Mouse (Mus musculus) MEL (cell line): ENCODE data around the gene Nkx2-3. TPM values are rescaled to one million over a fixed set of nuclear protein-coding genes. Genes with fewer than 3 reads are reported as not detected.

ENCODE experiments used
- DNase-seq: peaks from one replicate; pipeline ENCODE4 v3.0.0; 2011; ENCODE audit warnings: low read depth, low spot score
- H3K27ac ChIP-seq: 2 replicates; pipeline ENCODE4 v1.5.1; 2012; ENCODE audit warnings: low read depth, mild to moderate bottlenecking, control low read depth, low read length, moderate library complexity; ENCODE audit not compliant: control insufficient read depth
- H3K27me3 ChIP-seq, 2 experiments: fragments of 150-350 bp in 1 of 2; sonication (generic) in 1 of 2; 2 replicates each; pipeline ENCODE4 v1.6.1; 2012; ENCODE audit warnings: low read length in 2 of 2, mild to moderate bottlenecking in 2 of 2, improper control_type of control experiment in 1 of 2, moderate library complexity in 1 of 2; ENCODE audit not compliant: insufficient read depth in 2 of 2, control insufficient read depth in 1 of 2
- H3K36me3 ChIP-seq, 2 experiments: 2 replicates each; pipeline ENCODE4 v1.6.1; 2012 to 2014; ENCODE audit warnings: low read length in 2 of 2, improper control_type of control experiment in 1 of 2, inconsistent platforms in 1 of 2, mild to moderate bottlenecking in 1 of 2; ENCODE audit not compliant: insufficient read depth in 2 of 2, control insufficient read depth in 1 of 2
- H3K4me1 ChIP-seq, 2 experiments: fragments of 150-350 bp in 1 of 2; sonication (generic) in 1 of 2; 2 replicates each; pipeline ENCODE4 v1.6.1; 2012; ENCODE audit warnings: low read length in 2 of 2, improper control_type of control experiment in 1 of 2, mild to moderate bottlenecking in 1 of 2; ENCODE audit not compliant: insufficient read depth in 2 of 2, control insufficient read depth in 1 of 2
- H3K4me3 ChIP-seq, 2 experiments: fragments of 150-350 bp in 1 of 2; sonication (generic) in 1 of 2; 2 replicates each; pipeline ENCODE4 v1.5.1; 2012; ENCODE audit warnings: low read depth in 2 of 2, low read length in 2 of 2, mild to moderate bottlenecking in 2 of 2, moderate library complexity in 2 of 2, control low read depth in 1 of 2, improper control_type of control experiment in 1 of 2; ENCODE audit not compliant: control insufficient read depth in 1 of 2, insufficient read depth in 1 of 2
- H3K79me2 ChIP-seq: 2 replicates; pipeline ENCODE4 v1.6.1; 2012; ENCODE audit warnings: mild to moderate bottlenecking, low read length, moderate library complexity; ENCODE audit not compliant: control insufficient read depth, poor library complexity, insufficient read depth
- H3K9ac ChIP-seq: 2 replicates; pipeline ENCODE4 v1.6.1; 2012; ENCODE audit warnings: low read depth, mild to moderate bottlenecking, control low read depth, low read length, moderate library complexity; ENCODE audit not compliant: control insufficient read depth, poor library complexity, severe bottlenecking
- H3K9me3 ChIP-seq: fragments of 150-350 bp; sonication (generic); replicated peaks from 2 replicates; pipeline ENCODE4 v1.6.1; 2012; ENCODE audit warnings: mild to moderate bottlenecking, low read length, improper control_type of control experiment, moderate library complexity; ENCODE audit not compliant: insufficient read depth
- BHLHE40 ChIP-seq: IDR thresholded peaks from 2 replicates; pipeline ENCODE4 v1.6.1; 2012; ENCODE audit warnings: low read depth, mild to moderate bottlenecking, inconsistent platforms, low read length, improper control_type of control experiment, borderline replicate concordance
- CTCF ChIP-seq, 3 experiments: IDR thresholded peaks in 2 of 3; conservative IDR thresholded peaks in 1 of 3; 2 replicates each; pipeline ENCODE4 v1.5.1; 2011 to 2012; ENCODE audit warnings: low read length in 3 of 3, low read depth in 2 of 3, mild to moderate bottlenecking in 2 of 3, improper control_type of control experiment in 1 of 3, inconsistent platforms in 1 of 3, mixed read lengths in 1 of 3, moderate library complexity in 1 of 3; ENCODE audit not compliant: control insufficient read depth in 1 of 3, insufficient read depth in 1 of 3, poor library complexity in 1 of 3, severe bottlenecking in 1 of 3
- E2F4 ChIP-seq: IDR thresholded peaks from 2 replicates; pipeline ENCODE4 v1.6.1; 2011; ENCODE audit warnings: low read depth, low read length, improper control_type of control experiment, borderline replicate concordance
- EP300 ChIP-seq, 2 experiments: IDR thresholded peaks; 2 replicates each; pipeline ENCODE4 v1.6.1; 2011; ENCODE audit warnings: improper control_type of control experiment in 2 of 2, low read length in 2 of 2, low read depth in 1 of 2, mild to moderate bottlenecking in 1 of 2
- GATA1 ChIP-seq: IDR thresholded peaks from 2 replicates; pipeline ENCODE4 v1.6.1; 2011; ENCODE audit warnings: low read depth, low read length, improper control_type of control experiment
- HCFC1 ChIP-seq: IDR thresholded peaks from 2 replicates; pipeline ENCODE4 v1.6.1; 2012; ENCODE audit warnings: low read depth, mild to moderate bottlenecking, inconsistent platforms, low read length, improper control_type of control experiment, moderate library complexity
- KAT2A ChIP-seq: conservative IDR thresholded peaks from 2 replicates; pipeline ENCODE4 v1.6.1; 2012; ENCODE audit warnings: low read depth, low read length, improper control_type of control experiment, inconsistent platforms
- MAZ ChIP-seq: IDR thresholded peaks from 2 replicates; pipeline ENCODE4 v1.6.1; 2012; ENCODE audit warnings: low read depth, mild to moderate bottlenecking, inconsistent platforms, low read length, improper control_type of control experiment
- MYC ChIP-seq: IDR thresholded peaks from 2 replicates; pipeline ENCODE4 v1.6.1; 2011; ENCODE audit warnings: low read depth, mild to moderate bottlenecking, low read length, improper control_type of control experiment, moderate library complexity
- POLR2AphosphoS2 ChIP-seq: IDR thresholded peaks from 2 replicates; pipeline ENCODE4 v1.6.1; 2011; ENCODE audit warnings: low read length, improper control_type of control experiment
- RCOR1 ChIP-seq: IDR thresholded peaks from 2 replicates; pipeline ENCODE4 v1.6.1; 2012; ENCODE audit warnings: low read depth, mild to moderate bottlenecking, inconsistent platforms, low read length, improper control_type of control experiment
- SIN3A ChIP-seq: IDR thresholded peaks from 2 replicates; pipeline ENCODE4 v1.6.1; 2012; ENCODE audit warnings: low read length, improper control_type of control experiment, inconsistent platforms
- SMC3 ChIP-seq: IDR thresholded peaks from 2 replicates; pipeline ENCODE4 v1.6.1; 2011; ENCODE audit warnings: low read depth, low read length, improper control_type of control experiment
- TAL1 ChIP-seq: IDR thresholded peaks from 2 replicates; pipeline ENCODE4 v1.6.1; 2012; ENCODE audit warnings: mild to moderate bottlenecking, inconsistent platforms, low read length, moderate library complexity, mixed read lengths
- TCF12 ChIP-seq: IDR thresholded peaks from 2 replicates; pipeline ENCODE4 v1.6.1; 2014; ENCODE audit warnings: low read depth, mild to moderate bottlenecking, inconsistent platforms, low read length, improper control_type of control experiment, moderate library complexity
- USF2 ChIP-seq, 2 experiments: IDR thresholded peaks; 2 replicates each; pipeline ENCODE4 v1.6.1; 2011 to 2012; ENCODE audit warnings: improper control_type of control experiment in 2 of 2, low read length in 2 of 2, borderline replicate concordance in 1 of 2, inconsistent platforms in 1 of 2, low read depth in 1 of 2, mild to moderate bottlenecking in 1 of 2; ENCODE audit not compliant: insufficient read depth in 1 of 2
- ZC3H11A ChIP-seq: IDR thresholded peaks from 2 replicates; pipeline ENCODE4 v1.6.1; 2012; ENCODE audit warnings: low read depth, mild to moderate bottlenecking, inconsistent platforms, low read length, improper control_type of control experiment
- polyA plus RNA-seq, 2 experiments: library from polyadenylated mRNA; stranded (reverse) in 1 of 2; unstranded in 1 of 2; fragments of >175 nt in 1 of 2; fragments of >200 nt in 1 of 2; gene quantifications; 2 replicates each; pipeline versions ENCODE4 v1.2.1 to v1.2.4; 2012; ENCODE audit warnings: low replicate concordance in 2 of 2, low read depth in 1 of 2; ENCODE audit not compliant: insufficient read length in 2 of 2, insufficient read depth in 1 of 2, missing spikeins in 1 of 2
- total RNA-seq: library from RNA; depleted of rRNA; stranded (reverse); fragments of 300-350 nt; gene quantifications from 2 replicates; pipeline ENCODE4 v1.2.3, GENCODE M21; 2012

The Nkx2-3 gene
- total and polyA plus RNA-seq, 3 experiments: not detected

DNA sequence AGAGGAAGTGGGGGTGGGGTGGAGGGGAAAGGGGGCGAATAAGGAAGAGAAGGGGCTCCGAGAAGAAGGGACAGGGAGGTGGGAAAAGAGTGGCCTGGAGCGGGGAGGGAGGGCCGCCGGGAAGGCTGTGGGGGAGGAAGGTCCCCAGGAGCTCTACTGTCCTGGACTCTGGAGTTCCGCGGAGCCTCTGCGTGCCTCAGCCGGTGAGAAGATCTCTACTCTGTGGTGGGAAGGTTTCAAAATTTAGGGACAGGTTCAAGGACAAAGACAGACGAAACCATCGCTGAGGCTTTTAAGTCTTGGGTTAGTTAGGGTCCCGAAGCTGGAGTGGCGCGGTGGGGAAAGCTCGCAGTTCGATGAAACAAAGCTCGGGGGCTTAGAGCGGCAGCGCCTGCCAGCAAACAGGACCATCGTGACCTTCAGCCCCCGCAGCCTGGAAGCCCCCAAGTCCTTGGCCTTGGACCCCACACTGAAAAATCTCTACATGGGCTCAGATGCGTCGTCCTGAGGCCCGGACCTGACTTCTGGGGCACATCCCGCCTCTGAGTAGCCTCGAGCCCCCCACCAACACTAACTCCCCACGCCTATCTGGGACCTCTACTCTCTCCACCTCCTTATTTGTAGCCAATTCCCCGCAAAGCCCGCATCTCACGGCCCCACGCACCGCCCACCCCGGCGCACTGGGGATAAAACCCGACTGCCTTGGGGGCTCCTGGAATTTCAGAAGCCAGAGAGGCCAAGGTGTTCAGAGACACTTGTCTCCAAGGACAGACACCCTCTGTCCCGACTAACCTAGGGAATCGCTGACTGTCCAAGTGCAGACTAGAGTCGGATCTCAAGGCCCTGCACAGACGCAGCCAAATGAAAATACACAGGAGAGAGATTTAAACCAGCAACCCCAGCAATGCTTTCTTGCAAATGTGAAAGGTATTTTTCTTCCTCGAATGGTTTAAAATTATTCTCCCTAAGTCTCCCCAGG, 5.3 kb upstream of the Nkx2-3 start:
- Histone ChIP-seq H3K27ac (no peak overlapping the region), H3K4me3 (peak overlapping the region; percentile 16 to 37; a peak in 1 of 4 replicates), H3K4me1 (peaks cover 0 to 2% of the 10 kb centered on the region in 2 experiments; a peak in 1 of 4 replicates), H3K27me3 (peaks cover 3 to 8% of the 10 kb centered on the region in 2 experiments), H3K9me3 (no peaks in the 10 kb centered on the region), H3K9ac (no peak overlapping the region), H3K79me2 (no peaks in the 10 kb centered on the region), H3K36me3 (peaks cover 0 to 5% of the 10 kb centered on the region in 2 experiments; a peak in 1 of 4 replicates)
- TF ChIP-seq TAL1: no peak
- no peak for DNase-seq

DNA sequence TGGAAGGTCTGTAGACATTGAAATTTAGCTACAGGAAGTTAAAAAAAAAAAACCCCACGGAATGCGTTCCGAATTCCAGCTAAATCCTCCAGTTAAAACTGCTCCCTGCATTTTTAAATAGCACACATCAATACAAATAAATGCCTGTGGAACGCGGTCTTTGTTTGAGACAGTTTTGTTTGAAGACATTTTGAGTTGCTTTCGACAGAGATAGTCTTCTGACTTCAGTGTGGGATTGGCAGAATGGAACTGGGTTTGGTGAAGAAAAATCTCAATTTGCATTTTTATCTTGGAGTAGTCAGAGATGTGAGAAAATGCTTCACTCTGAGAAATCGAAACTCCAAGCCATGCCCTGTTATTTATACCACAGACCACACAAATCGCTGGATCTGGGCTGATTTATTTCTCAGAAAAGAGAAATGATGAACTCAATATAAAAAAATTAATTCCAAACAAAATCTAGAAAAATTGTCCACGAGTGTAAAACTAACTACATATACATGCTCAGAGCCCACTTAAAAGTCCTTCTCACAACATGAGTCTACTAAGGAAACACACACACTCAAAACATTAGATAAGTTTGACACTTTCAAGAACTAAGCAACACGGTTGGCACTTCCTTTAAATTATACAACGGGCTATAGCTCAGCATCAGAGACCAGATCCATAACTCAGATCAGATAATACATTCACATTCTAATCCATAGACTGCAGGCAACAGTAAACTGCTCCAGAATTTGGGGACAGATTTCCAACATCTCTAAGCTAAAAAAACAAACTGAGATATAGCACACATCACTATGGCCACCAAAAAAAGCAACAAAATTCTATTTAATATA, 4.1 kb upstream of the Nkx2-3 start:
- Histone ChIP-seq H3K9ac (no peak overlapping the region), H3K36me3 (peaks cover 0 to 5% of the 10 kb centered on the region in 2 experiments; a peak in 1 of 4 replicates), H3K27me3 (peaks cover 3 to 8% of the 10 kb centered on the region in 2 experiments), H3K79me2 (no peaks in the 10 kb centered on the region), H3K9me3 (no peaks in the 10 kb centered on the region), H3K27ac (no peak overlapping the region), H3K4me1 (peaks cover 0 to 2% of the 10 kb centered on the region in 2 experiments; a peak in 1 of 4 replicates), H3K4me3 (peak overlapping the region; percentile 18 to 37)
- TF ChIP-seq GATA1 (peak; percentile 57), BHLHE40 (no peak), SIN3A (peak; percentile 28; the same call in 1 of the 2 replicates), RCOR1 (no peak), CTCF (IDR thresholded peaks at IDR 0.05 in 2 of 3, conservative IDR thresholded peaks at IDR 0.05 in 1 of 3; ENCODE audit: control insufficient read depth in 1 of 3, insufficient read depth in 1 of 3, low read depth in 2 of 3, low read length in 3 of 3, poor library complexity in 1 of 3, severe bottlenecking in 1 of 3) (no peak), TCF12 (no peak), MAZ (no peak), KAT2A (no peak), USF2 (IDR thresholded peaks at IDR 0.05; ENCODE audit: borderline replicate concordance in 1 of 2, insufficient read depth in 1 of 2, low read depth in 1 of 2, low read length in 2 of 2) (no peak), POLR2AphosphoS2 (no peak), SMC3 (no peak), HCFC1 (no peak), ZC3H11A (no peak), EP300 (IDR thresholded peaks at IDR 0.05; ENCODE audit: low read depth in 1 of 2, low read length in 2 of 2) (no peak), E2F4 (no peak), MYC (no peak), TAL1 (no peak)
- peak; percentile 37 for DNase-seq
